Mouse (Mus musculus) cerebellum, adult (tissue): ENCODE measurements around the gene Asdurf.
"Not testable (repeated sequence)": the region's sequence is repeated elsewhere in the genome, so short reads cannot be mapped to it uniquely, and the experiment has no call there.

Experiments used
- ATAC-seq: cut with Nextera tagmentation; 2 replicates; pipeline ENCODE4 v1.9.2; 2017; ENCODE audit warnings: mild to moderate bottlenecking, moderate library complexity, mixed read lengths; ENCODE audit not compliant: insufficient number of reproducible peaks, low FRiP score, low TSS enrichment

Asdurf gene

DNA sequence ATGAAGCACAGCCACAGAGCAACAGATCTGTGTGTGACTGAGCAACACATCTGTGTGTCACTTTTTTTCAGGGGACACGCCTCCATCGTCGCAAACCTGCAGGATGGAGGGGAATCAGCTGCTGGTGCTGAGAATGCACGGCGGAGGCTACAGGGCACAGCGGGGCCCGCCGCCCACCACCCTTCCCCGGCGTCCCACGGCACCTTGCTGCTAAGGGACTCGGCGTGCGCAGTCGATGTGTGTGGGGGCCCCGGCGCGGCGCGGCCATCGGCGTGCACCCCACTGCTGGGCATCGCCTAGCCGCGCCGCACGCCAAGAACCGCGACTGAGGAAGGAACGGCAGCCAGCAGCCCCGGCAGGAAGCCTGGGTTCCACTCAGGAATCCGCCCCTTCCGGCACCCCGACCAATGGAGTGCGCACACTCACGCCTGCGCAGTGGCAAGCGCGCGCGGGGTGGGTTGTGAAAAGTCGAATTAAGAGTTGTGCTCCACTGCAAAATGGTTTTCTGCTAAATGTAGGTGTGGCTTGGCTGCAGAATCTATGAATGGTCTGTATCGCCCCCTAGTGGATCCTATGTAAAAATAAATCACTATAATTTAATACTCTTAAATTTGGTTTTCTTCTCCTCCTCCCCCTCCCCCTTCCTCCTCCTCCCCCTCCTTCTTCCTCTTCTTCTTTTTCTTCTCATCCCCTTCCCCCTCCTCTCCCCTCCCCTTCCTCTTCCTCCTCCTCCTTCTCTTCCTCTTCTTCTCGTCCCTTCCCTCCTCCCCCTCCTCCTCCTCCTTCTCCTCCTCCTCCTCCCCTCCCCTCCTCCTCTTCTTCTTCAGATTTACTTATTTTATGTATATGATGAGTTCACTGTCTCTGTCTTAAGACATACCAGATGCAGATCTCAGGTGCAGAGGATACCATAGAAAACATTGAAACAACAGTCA, at the start of gene Asdurf, which contains the start of the genes Gm28551 and Asnsd1:
Gene Asdurf, minus strand, starts transcription at position 293 of the 935 bp plus-strand sequence.
Gene Gm28551, minus strand, starts transcription at position 341 of the 935 bp plus-strand sequence.
Gene Asnsd1, minus strand, starts transcription at position 426 of the 935 bp plus-strand sequence.
- ATAC-seq = peak; percentile 100

- ATAC-seq = not testable (repeated sequence)
Observed at GRCm38 (mm10) chr1:53393936-53394760, 41.7 kb upstream of the Asdurf start.

DNA sequence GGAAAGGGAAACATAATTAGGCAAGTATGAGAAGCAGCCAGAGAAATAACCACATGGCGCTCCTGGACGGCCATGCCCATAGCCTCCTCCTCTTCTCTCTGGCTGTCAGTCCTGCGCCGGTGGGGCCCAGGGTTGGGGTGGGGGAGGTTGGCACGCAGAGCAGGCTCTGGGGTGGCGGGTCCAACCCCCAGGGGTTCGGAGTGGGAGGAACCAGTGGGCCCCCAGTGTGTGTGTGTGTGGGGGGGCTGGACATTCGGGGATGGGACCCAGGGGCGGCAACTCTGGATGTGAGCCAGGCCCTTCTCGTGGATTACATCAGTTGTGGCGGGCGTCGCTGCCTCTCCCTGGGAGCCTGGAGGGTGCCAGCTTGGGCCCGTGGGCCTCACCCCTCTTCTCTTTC, 36.3 kb upstream of the Asdurf start:
- ATAC-seq = no peak

DNA sequence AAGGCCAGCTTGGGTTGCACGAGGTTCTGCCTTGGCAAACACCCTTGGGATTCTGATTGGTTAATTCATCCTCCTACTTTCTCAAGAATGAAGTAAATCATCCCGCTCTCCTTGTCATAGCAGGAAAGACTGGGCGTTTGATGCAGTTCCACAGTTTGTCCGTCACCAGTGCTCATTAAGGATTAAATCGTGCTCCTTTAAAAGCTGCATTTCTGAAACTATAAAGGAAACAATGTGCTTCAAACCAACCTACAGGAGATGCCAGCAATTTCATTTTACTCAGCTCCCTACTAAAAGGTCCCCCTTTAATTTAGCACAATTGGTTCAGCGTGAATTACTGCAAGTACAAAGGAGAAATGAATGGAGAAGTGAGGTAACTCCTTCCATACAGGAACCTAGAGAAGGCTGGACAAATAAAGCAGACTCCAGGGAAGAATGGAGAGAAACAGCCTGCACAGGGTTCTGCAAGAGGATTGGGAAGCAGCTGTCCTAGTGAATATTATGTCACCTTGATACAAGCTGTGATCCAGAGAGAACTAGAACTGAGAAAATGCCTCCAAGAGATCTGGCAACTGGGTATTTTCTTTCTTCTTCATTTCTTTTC, 31.8 kb upstream of the Asdurf start:
- ATAC-seq = no peak

- no peak for ATAC-seq
Observed at GRCm38 (mm10) chr1:53377731-53378130, 25.3 kb upstream of the Asdurf start.

DNA sequence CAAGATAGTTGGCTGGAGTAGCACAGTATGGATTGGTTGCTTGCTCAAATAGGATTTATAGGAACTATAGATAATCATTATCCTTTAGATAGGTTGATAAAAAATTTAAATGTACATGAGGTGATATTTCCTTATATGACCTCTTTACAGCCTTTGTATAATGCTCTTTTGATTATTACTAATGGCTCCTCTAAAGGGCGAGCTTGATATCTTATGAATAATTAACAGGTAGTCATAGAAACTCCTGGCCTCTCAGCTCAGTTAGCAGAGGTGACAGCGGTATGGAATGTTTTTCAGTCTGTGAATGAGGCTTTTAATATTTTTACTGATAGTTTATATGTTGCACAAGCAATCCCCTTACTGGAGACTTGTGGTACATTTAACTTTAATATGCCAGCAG, 23.5 kb upstream of the Asdurf start:
- ATAC-seq = not testable (repeated sequence)

DNA sequence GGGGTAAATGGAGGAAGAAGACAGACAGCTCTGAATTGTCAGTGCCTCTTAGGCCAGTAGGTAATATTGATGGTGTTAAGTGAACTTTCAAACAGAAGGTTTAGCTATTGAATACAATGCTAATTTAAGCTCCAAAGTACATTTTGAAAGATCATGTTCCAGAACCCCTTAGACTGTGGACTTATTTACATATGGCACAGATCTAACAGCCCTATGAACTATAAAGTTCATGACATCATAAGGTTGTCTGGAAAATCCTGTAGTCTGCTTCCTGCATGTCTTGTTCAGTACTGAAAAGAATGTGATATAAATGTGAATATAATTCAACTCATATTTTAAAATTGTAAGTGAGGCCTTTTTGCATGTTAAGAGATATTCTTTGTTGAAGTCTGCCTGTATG, 6.6 kb upstream of the Asdurf start:
- no peak for ATAC-seq

GRCm38 (mm10) chr1:53341071-53341470, 11.3 kb downstream of the Asdurf start:
- ATAC-seq = no peak

- not testable (repeated sequence) for ATAC-seq
Observed at GRCm38 (mm10) chr1:53337403-53337802, 15.0 kb downstream of the Asdurf start.

GRCm38 (mm10) chr1:53335465-53335864, 17.0 kb downstream of the Asdurf start:
- ATAC-seq = no peak

DNA sequence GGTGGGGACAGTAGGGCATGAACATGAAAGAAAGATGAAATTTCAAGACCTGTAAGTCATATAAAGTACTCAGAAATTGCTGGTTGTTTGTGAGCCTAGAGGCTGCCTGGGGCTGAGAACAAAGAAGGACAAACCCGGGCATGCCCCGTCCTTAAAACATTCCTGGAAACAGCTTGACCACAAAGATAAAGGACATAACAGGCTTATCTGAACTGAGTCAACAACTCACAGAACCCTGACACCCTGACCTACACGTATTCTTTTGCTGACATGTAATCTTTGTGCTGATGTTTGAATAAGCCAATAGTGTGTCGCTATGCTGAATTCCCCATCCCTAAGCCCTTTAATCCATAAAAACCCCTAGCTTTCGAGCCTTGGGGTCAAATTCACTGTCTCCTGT, 18.9 kb downstream of the Asdurf start:
- not testable (repeated sequence) for ATAC-seq

DNA sequence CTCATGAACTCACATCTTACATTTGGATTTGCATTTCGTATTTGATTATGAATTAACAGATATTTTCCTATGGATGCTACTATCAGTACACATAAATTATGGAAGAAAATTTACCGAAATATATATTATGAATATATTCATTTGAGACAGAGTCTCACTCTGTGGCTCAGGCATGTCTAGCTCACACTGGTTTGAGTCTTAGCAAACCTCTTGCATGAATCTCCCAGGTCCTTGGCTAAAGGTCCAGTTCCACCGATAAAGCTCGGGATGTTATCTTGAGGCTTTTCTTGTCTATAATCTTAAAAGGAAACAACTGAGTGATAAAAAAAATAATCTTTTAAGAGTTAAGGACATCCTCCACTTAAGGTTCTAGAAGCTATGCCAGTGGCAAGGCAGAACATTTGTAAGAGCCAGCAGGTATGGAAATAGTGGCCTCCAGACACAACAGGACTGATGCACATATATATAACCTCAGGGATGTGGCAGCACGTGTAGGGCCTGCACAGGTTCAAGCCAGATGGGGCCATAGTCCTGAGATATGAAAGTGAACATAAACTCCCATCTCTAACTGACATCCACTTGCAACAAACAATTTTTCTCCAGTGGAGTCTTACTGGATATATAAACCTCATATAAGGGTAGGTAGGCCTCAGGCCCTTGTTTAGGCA, 27.5 kb downstream of the Asdurf start:
- no peak for ATAC-seq

DNA sequence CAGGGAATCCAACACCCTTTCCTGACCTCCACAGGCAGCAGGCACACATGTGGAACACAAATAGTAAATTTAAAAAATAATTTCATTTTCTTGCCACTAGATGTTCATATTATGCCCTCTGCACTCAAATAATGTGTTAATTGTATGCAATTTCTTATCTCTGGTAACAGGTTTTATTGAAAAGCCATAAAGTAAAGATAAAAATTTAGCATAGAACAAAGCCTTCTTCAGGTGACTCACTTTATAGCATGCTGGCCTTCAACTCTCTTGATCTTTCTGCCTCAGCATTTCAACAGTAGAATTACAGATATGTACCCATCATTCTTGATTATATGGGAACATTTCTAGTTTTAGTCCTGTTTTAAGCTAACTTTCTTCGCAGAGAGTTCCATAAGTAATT, 28.1 kb downstream of the Asdurf start:
- ATAC-seq = no peak

- ATAC-seq = no peak
Observed at GRCm38 (mm10) chr1:53323254-53323653, 29.2 kb downstream of the Asdurf start.

DNA sequence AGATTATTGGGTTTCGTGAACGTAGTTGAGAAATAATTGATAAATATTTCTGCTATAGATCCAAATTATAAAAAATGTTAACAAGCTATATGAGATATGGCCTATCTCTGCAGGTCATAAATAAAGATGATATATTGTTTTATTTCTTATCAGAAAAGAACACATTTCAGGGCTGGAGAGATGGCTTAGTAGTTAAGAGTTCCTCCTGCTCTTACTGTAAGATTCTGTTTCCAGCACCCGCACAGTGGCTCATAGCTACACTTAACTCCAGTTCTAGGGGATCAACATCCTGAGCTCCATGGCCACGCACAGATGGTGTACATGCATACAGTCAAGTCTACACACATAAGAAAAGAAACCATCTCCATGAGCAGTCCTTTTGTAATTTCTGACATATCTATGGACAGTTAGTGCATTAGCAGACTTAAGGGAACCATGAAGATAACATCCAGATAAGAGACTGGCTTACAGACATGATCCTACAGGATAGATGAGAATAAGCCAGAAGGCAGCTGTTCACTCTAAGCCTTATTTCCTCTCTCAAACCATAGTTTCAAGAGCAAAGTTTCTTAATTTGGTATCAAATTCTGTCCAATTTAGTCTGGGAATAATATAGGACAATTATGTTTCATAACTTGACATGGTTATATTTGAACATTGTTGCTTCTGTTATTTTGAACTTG, 30.6 kb downstream of the Asdurf start:
- ATAC-seq = no peak

DNA sequence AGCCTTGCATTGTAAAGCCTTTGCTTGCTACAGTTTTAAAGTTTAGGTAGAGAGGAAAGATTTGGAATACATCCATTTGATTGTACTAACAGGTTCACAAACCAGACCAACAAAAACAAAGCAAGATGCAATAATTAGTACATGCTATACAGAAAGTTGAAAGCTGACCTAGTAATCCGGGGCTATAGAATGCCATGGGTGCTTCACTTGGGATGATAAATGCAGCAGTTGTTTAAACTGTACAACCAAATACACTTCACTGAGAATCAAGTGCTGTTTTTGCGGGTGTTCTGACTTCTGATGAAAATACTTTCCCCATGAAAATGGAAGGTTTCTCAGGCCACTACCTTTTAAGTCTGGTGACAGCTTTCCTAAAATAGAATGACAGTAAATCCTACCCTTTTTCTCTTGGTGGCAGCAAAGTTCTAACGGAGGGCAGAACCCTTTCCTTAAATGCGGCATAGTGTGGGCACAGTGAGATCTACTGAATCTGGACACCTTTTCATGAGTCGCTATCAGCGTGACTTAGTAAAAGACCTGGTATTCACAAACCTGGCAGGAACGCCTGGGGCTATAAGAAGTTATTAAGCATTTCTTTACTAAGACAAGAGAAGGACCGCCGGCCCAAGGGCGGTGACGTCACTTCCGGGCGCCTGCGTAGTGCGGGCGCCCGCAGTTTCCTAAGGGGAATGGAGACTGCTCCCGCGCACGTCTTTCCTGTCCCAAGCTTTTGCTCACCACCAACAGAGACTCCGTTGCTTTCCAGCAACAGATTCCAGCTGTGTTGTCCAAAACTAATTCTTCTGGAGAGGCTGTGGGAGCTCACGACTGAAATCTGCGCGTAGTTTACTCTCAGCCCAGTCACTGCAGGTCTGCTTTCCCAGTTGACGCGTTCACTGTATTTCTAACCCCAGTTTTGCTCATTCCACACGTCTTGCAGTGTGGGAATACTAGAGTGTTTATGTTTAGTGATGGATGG, 39.1 kb downstream of the Asdurf start, which contains the start of gene Osgepl1:
Gene Osgepl1, plus strand, starts transcription at position 636 of the 979 bp plus-strand sequence.
- ATAC-seq = peak; percentile 92

DNA sequence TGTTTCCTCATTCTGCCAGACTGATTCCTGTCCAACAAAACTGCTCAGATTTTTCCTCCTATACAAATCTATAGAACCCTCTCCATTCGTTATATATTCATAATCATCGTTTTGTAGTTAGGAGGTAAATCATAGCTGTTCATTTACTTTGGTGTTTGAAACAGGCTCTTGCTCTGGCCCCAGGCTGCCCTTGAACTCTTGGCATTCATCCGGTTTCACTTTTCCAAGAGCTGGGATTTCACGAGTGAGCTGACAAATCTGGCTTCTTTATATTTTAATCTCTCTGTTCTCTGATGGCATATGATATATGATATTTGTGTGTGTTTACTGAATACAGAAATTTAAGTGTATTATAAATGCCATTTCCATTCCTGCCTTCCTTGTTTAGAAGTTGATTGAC, 51.9 kb downstream of the Asdurf start:
- ATAC-seq = no peak
